Mouse (Mus musculus) hindbrain, embryonic 13.5 days (tissue): ENCODE data around the gene Maneal. TPM values are rescaled to one million over a fixed set of nuclear protein-coding genes. Genes with fewer than 3 reads are reported as not detected.

Source experiments
- ATAC-seq: fragments of 200-750 bp; cut with Nextera tagmentation; 2 replicates; pipeline ENCODE4 v1.8.0; 2017; ENCODE audit warnings: moderate TSS enrichment; ENCODE audit not compliant: low FRiP score
- H3K27ac ChIP-seq: fragments of 300-500 bp; sonication (generic); 2 replicates; pipeline ENCODE4 v1.5.1; 2015; ENCODE audit warnings: inconsistent platforms, mild to moderate bottlenecking, moderate library complexity
- H3K27me3 ChIP-seq: fragments of 300-500 bp; sonication (generic); 2 replicates; pipeline ENCODE4 v1.6.1; 2015; ENCODE audit warnings: mild to moderate bottlenecking, inconsistent platforms
- H3K36me3 ChIP-seq: fragments of 300-500 bp; sonication (generic); 2 replicates; pipeline ENCODE4 v1.6.1; 2015; ENCODE audit warnings: mild to moderate bottlenecking, inconsistent platforms
- H3K4me1 ChIP-seq: fragments of 300-500 bp; sonication (generic); replicated peaks from 2 replicates; pipeline ENCODE4 v1.6.1; 2015; ENCODE audit warnings: inconsistent platforms
- H3K4me2 ChIP-seq: fragments of 300-500 bp; sonication (generic); 2 replicates; pipeline ENCODE4 v1.6.1; 2015; ENCODE audit warnings: inconsistent platforms, mild to moderate bottlenecking, moderate library complexity
- H3K4me3 ChIP-seq: fragments of 300-500 bp; sonication (generic); 2 replicates; pipeline ENCODE4 v1.5.1; 2015; ENCODE audit warnings: mild to moderate bottlenecking, inconsistent platforms
- H3K9ac ChIP-seq: fragments of 300-500 bp; sonication (generic); 2 replicates; pipeline ENCODE4 v1.6.1; 2015; ENCODE audit warnings: mild to moderate bottlenecking, inconsistent platforms
- H3K9me3 ChIP-seq: fragments of 300-500 bp; sonication (generic); 2 replicates; pipeline ENCODE4 v1.6.1; 2016; ENCODE audit warnings: inconsistent platforms
- WGBS: fragments of 180-500 bp; shearing (Covaris S2); methylation state at CpG from one replicate; pipeline ENCODE4 v1.1.7; 2015; 5-methylcytosine and 5-hydroxymethylcytosine counted together
- polyA plus RNA-seq: library from polyadenylated mRNA; unstranded; fragments of >200 nt; fragmentation: Nextera tagmentation; extraction: Ambion mirVana; gene quantifications from 2 replicates; pipeline ENCODE4 v1.2.1, GENCODE M21; 2015

The Maneal gene
- polyA plus RNA-seq, 1 experiment from 2014 or later = 8.1 TPM

DNA sequence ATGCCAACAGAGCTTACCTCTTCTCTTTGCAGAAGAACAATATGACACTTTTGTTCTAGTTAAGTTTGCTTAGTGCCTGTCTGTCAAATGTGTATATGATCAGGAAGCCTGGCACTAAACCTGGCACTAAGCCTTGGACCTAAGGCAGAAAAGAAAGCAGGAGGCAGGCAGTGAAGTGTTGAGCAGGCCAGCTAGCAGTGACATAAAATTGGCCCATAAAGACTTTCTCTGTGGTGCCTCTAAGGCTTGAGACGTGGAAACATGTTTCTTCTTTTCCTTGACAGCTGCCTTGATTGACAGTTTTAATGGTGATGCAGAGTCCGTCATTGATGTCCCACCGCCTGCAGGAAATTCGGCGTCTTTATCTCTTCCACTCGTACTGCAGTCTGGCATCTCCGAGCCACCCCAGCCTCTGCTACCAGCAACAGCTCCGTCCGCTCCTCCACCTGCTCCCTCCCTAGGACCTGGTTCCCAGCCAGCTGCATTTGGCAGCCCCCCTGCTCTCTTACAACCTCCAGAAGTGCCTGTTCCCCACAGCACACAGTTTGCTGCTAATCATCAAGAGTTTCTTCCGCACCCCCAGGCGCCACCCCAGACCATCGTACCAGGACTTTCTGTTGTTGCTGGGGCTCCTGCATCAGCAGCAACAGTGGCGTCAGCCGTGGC is 23.8 kb downstream of the Maneal start:
- Histone ChIP-seq H3K9ac (no peak overlapping the region), H3K27ac (no peak overlapping the region), H3K4me1 (no peaks in the 10 kb centered on the region), H3K4me2 (no peak overlapping the region), H3K27me3 (no peaks in the 10 kb centered on the region), H3K36me3 (peaks cover 74% of the 10 kb centered on the region), H3K4me3 (no peak overlapping the region), H3K9me3 (no peaks in the 10 kb centered on the region)
- 87% methylated on average over 14 of the region's 14 CpGs for WGBS
- no peak for ATAC-seq

DNA sequence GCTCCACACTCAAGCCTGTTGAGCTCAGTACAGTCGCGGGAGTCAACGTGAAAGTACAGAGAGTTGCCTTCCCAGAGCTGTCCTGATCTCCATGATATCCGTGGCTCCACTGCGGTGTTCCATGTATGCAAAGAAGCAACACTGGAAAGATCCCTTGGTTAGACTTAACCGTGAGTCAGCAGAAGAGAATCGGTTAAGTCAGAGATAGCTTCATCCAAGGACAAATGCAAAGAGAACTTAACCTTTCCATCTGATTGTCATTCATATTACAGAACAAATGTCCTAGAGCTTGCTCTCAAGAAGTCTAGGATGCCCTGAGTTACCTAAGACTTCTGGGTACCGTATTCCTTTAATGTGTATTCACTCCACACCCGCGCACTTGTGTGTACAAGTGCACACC is 29.2 kb downstream of the Maneal start:
- no peak overlapping the region for H3K4me2 ChIP-seq
- H3K9ac ChIP-seq = no peak overlapping the region
- peaks cover 76% of the 10 kb centered on the region for H3K36me3 ChIP-seq
- no peak for ATAC-seq
- 97% methylated on average over 10 of the region's 10 CpGs for WGBS
- H3K4me1 ChIP-seq = no peaks in the 10 kb centered on the region
- H3K9me3 ChIP-seq = no peaks in the 10 kb centered on the region
- no peak overlapping the region for H3K27ac ChIP-seq
- H3K4me3 ChIP-seq = no peak overlapping the region
- no peaks in the 10 kb centered on the region for H3K27me3 ChIP-seq

DNA sequence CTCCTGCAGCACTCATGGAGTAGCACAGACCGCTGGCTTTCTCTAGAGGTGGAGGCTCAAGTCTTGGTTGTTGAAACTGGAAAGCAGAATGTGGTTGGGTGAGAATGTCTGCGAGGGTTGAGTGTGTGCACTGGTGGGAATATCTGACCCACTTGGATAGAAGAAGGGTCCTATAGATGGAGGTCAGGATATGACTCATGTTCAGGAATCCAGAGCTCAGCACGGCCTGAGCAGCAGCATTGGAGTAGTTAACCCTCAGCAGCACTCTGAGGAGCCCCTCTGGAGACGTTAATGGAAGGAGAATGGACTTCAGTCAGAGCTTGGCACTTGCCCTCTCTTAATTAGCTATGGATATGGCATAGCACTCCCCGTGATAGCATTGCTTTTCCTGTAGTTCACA is 32.3 kb downstream of the Maneal start:
- Histone ChIP-seq H3K4me1 (no peaks in the 10 kb centered on the region), H3K4me3 (no peak overlapping the region), H3K27ac (no peak overlapping the region), H3K9me3 (no peaks in the 10 kb centered on the region), H3K9ac (no peak overlapping the region), H3K36me3 (peaks cover 83% of the 10 kb centered on the region), H3K4me2 (no peak overlapping the region), H3K27me3 (no peaks in the 10 kb centered on the region)
- 88% methylated on average over 5 of the region's 5 CpGs for WGBS
- ATAC-seq = no peak

DNA sequence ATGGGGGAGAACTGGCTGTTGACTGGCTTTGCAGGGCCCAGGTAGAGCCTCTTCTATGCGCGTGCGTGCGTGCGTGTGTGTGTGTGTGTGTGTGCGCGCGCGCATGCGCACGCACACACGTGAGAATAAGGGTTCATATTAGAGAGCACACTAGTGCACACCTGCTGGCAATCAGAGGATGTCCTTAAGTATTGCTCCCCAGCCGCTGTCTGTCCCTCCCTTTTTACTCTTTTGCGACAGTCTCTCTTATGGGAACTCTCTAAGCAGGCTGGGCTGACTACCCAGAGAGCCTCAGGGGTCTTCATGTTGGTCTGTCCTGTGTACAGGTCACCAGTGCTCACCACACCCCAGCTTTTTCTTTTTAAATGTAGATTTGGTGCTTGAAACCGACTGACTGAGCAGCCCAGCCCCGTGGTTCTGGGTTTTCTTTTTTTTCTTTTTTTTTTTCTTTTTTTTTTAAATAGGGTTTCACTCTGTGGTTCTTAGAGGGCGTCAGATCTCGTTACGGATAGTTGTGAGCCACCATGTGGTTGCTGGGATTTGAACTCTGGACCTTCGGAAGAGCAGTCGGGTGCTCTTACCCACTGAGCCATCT is 36.5 kb downstream of the Maneal start:
- Histone ChIP-seq H3K4me1 (no peaks in the 10 kb centered on the region), H3K4me2 (no peak overlapping the region), H3K9me3 (no peaks in the 10 kb centered on the region), H3K9ac (no peak overlapping the region), H3K27me3 (no peaks in the 10 kb centered on the region), H3K36me3 (peaks cover 87% of the 10 kb centered on the region), H3K4me3 (no peak overlapping the region), H3K27ac (no peak overlapping the region)
- no peak for ATAC-seq
- WGBS = 98% methylated on average over 21 of the region's 21 CpGs

GRCm38 (mm10) chr4:124824967-124825366 is 37.0 kb downstream of the Maneal start:
- peaks cover 86% of the 10 kb centered on the region for H3K36me3 ChIP-seq
- no peaks in the 10 kb centered on the region for H3K4me1 ChIP-seq
- H3K4me3 ChIP-seq = no peak overlapping the region
- H3K9me3 ChIP-seq = no peaks in the 10 kb centered on the region
- no peak overlapping the region for H3K4me2 ChIP-seq
- WGBS = 95% methylated on average over 6 of the region's 6 CpGs
- no peak overlapping the region for H3K27ac ChIP-seq
- H3K27me3 ChIP-seq = no peaks in the 10 kb centered on the region
- ATAC-seq = no peak
- H3K9ac ChIP-seq = no peak overlapping the region

DNA sequence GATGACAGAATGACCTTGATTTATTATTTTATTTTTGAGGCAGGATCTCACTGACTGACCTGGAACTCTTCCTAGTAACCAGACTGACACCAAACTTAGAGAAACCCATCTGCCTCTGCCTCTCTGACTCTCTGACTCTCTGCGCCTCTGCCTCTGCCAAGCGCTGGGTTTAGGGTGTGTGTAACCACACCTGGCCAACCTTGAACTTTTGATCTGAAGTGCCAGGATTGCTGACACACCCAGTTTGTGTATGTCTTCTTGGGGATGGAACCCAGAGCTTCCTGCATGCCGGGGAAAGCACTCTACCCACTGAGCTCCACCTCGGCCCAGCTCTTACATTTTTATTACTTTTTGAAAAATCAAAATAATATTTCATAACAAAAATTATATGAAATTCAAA is 43.1 kb downstream of the Maneal start:
- no peaks in the 10 kb centered on the region for H3K9me3 ChIP-seq
- H3K4me1 ChIP-seq = peaks cover 12% of the 10 kb centered on the region
- H3K27ac ChIP-seq = no peak overlapping the region
- H3K4me3 ChIP-seq = no peak overlapping the region
- WGBS = 97% methylated on average over 4 of the region's 4 CpGs
- H3K36me3 ChIP-seq = peaks cover 45% of the 10 kb centered on the region
- H3K9ac ChIP-seq = no peak overlapping the region
- no peak overlapping the region for H3K4me2 ChIP-seq
- no peaks in the 10 kb centered on the region for H3K27me3 ChIP-seq
- ATAC-seq = no peak

DNA sequence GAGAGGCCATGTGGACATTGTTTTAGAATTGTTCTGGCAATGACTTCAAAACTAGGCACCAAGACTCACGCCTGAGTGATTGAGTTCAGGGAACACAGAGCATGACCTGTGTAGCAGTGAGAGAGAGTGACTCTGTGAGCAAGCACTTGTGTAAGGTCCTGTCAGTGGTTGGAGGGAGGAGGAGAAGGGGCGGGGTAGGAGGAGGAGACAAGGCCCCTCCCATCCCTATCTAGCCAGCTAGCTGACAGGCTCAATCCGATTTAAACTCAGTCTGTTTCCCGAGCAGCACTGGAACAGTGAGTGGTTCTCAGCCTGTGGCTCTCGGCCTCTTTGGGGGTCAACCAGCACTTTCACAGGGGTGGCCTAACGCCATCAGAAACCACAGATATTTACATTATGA is 44.2 kb downstream of the Maneal start:
- H3K4me2 ChIP-seq = no peak overlapping the region
- H3K9me3 ChIP-seq = no peaks in the 10 kb centered on the region
- H3K4me1 ChIP-seq = peaks cover 12% of the 10 kb centered on the region
- H3K9ac ChIP-seq = no peak overlapping the region; the same call in 1 of the 2 replicates
- 29% methylated on average over 6 of the region's 6 CpGs for WGBS
- H3K36me3 ChIP-seq = peaks cover 37% of the 10 kb centered on the region
- no peak overlapping the region for H3K27ac ChIP-seq
- no peaks in the 10 kb centered on the region for H3K27me3 ChIP-seq
- ATAC-seq = 0 out of 2 replicates have a peak, but pooled peaks have one; percentile 21
- no peak overlapping the region for H3K4me3 ChIP-seq

- H3K36me3 ChIP-seq = peaks cover 26% of the 10 kb centered on the region
- no peak overlapping the region for H3K27ac ChIP-seq
- H3K4me1 ChIP-seq = peaks cover 23% of the 10 kb centered on the region
- H3K9ac ChIP-seq = no peak overlapping the region
- no peak overlapping the region for H3K4me3 ChIP-seq
- no peak for ATAC-seq
- no peaks in the 10 kb centered on the region for H3K9me3 ChIP-seq
- no peaks in the 10 kb centered on the region for H3K27me3 ChIP-seq
- no peak overlapping the region for H3K4me2 ChIP-seq
- 92% methylated on average over 11 of the region's 11 CpGs for WGBS
These were observed 46.1 kb downstream of the Maneal start for GRCm38 (mm10) chr4:124815901-124816300.

- H3K27ac ChIP-seq = peak overlapping the region; percentile 41
- H3K36me3 ChIP-seq = peaks cover 39% of the 10 kb centered on the region
- H3K9me3 ChIP-seq = no peaks in the 10 kb centered on the region
- peak overlapping the region; percentile 53 for H3K9ac ChIP-seq
- H3K27me3 ChIP-seq = no peaks in the 10 kb centered on the region
- H3K4me2 ChIP-seq = no peak overlapping the region
- 14% methylated on average over 9 of the region's 9 CpGs for WGBS
- no peak for ATAC-seq
- peaks cover 33% of the 10 kb centered on the region for H3K4me1 ChIP-seq
- H3K4me3 ChIP-seq = no peak overlapping the region
These were observed 50.5 kb downstream of the Maneal start for GRCm38 (mm10) chr4:124811347-124811975.

DNA sequence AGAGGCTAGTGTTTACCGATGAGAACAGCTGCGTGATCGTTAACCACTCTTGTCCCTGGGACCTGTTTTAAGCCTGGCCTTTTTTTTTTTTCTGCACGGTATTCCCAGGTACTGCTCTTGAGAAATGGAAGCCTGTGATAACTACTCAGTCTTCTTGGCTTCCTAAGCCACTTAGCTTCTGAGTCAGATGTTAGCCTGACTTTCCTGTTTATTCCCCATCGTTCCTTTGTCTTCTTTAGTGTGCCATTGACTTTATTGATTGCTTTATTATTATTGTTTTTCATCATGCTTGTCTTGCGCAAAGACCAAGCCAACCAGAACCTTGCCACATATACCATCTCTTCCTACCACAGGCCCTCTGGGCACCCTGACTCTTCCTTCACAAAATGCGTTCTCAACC is 51.9 kb downstream of the Maneal start:
- Histone ChIP-seq H3K4me1 (peaks cover 33% of the 10 kb centered on the region), H3K36me3 (peaks cover 46% of the 10 kb centered on the region), H3K27ac (no peak overlapping the region), H3K27me3 (no peaks in the 10 kb centered on the region), H3K9me3 (no peaks in the 10 kb centered on the region), H3K9ac (no peak overlapping the region), H3K4me2 (no peak overlapping the region), H3K4me3 (no peak overlapping the region)
- 94% methylated on average over 7 of the region's 7 CpGs for WGBS
- ATAC-seq = no peak

DNA sequence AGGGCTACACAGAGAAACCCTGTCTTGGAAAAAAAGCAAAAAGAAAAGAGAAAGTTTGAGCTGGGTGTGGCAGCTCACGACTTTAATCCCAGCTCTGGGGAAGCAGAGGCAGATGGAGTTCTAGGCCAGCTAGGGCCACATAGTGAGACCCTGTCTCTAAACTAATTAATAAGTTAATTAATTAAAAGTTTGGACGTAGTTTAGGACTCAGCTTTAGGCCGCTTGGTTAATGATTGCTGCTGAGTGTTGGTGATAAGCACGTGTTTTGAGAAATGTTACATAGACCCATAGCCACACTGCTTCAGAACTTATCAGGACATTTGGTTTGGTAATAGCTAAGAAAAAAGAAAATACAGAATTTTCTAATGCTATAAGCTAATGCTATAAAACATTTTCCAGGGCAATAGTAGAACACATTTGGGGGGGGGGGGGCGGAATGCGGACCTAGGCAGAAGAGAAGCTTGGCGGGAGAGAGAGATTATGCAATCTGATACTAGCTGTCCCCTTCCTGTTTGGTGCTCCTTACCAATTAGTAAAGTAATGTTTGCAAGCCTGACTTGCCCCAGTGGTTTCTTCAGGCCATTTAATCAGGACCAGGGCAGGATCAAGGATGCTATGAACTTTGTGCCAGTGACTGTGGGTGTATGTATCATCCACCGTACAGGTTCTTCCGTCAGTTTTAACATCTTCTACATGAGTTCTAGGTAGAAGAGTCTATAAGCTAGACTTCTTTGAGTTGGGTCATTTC is 52.7 kb downstream of the Maneal start:
- WGBS = 89% methylated on average over 9 of the region's 9 CpGs
- H3K36me3 ChIP-seq = peaks cover 53% of the 10 kb centered on the region

DNA sequence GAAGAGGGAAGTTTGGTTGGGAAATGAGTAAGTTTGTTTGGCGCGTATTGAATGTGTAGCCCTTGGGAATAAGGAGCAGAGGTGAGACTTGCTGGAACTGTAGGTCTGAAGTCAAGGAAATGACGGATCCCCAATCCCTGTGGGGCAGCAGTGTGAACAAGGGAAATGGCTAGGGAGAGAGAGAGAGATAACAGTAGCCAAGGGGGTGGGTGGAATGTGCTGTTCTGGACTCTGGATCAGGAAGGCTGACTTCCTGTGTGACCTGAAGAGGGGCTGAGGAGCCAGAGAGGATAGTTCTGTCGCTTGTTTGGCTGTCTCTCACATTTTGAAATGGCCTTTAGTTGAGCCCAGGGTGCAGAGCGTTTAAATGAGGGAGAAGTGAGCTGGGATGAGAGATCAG is 53.5 kb downstream of the Maneal start:
- no peaks in the 10 kb centered on the region for H3K9me3 ChIP-seq
- H3K9ac ChIP-seq = no peak overlapping the region
- peaks cover 50% of the 10 kb centered on the region for H3K36me3 ChIP-seq
- H3K27ac ChIP-seq = no peak overlapping the region
- no peak overlapping the region for H3K4me3 ChIP-seq
- no peaks in the 10 kb centered on the region for H3K27me3 ChIP-seq
- H3K4me1 ChIP-seq = peaks cover 35% of the 10 kb centered on the region
- no peak overlapping the region for H3K4me2 ChIP-seq
- 80% methylated on average over 5 of the region's 5 CpGs for WGBS
- ATAC-seq = no peak

More for the DNA sequence above, 52.7 kb downstream of the Maneal start:
- Histone ChIP-seq H3K27ac (no peak overlapping the region), H3K27me3 (no peaks in the 10 kb centered on the region), H3K4me1 (peaks cover 33% of the 10 kb centered on the region), H3K9me3 (no peaks in the 10 kb centered on the region), H3K4me2 (no peak overlapping the region), H3K4me3 (no peak overlapping the region), H3K9ac (no peak overlapping the region)
- ATAC-seq = no peak
